Mouse (Mus musculus): ENCODE results near the gene Prpf8. TPM values are rescaled to one million over a fixed set of nuclear protein-coding genes. Genes with fewer than 3 reads are reported as not detected.

The Prpf8 gene
- polyA plus RNA-seq, 1 experiment from 2014 or later = 77.5 TPM

- Histone ChIP-seq H3K27ac (no peak overlapping the region), H3K4me1 (peaks cover 12% of the 10 kb centered on the region), H3K27me3 (ENCODE audit: poor library complexity, severe bottlenecking) (no peaks in the 10 kb centered on the region), H3K36me3 (replicated peaks) (peaks cover 4% of the 10 kb centered on the region), H3K4me3 (no peak overlapping the region), H3K9me3 (no peaks in the 10 kb centered on the region)
- 95% methylated on average over 25 of the region's 25 CpGs for WGBS
- DNase-seq (ENCODE audit: extremely low spot score, low spot score) = no peak
Measured at GRCm38 (mm10) chr11:75515186-75515585, 28.6 kb downstream of the Prpf8 start.

- H3K9me3 ChIP-seq = no peaks in the 10 kb centered on the region
- WGBS = 81% methylated on average over 15 of the region's 15 CpGs
- H3K36me3 ChIP-seq (replicated peaks) = peaks cover 4% of the 10 kb centered on the region; the same call in 1 of the 2 replicates
- H3K27me3 ChIP-seq (ENCODE audit: poor library complexity, severe bottlenecking) = no peaks in the 10 kb centered on the region
- no peaks in the 10 kb centered on the region for H3K4me1 ChIP-seq
- no peak overlapping the region for H3K4me3 ChIP-seq
- DNase-seq (ENCODE audit: extremely low spot score, low spot score) = no peak
- H3K27ac ChIP-seq = no peak overlapping the region
Measured at GRCm38 (mm10) chr11:75519834-75520633, 33.4 kb downstream of the Prpf8 start.

GRCm38 (mm10) chr11:75521609-75522008 is 35.0 kb downstream of the Prpf8 start:
- Histone ChIP-seq H3K27me3 (ENCODE audit: poor library complexity, severe bottlenecking) (no peaks in the 10 kb centered on the region), H3K36me3 (replicated peaks) (no peaks in the 10 kb centered on the region), H3K4me1 (no peaks in the 10 kb centered on the region), H3K27ac (no peak overlapping the region), H3K9me3 (no peaks in the 10 kb centered on the region), H3K4me3 (no peak overlapping the region)
- WGBS = 94% methylated on average over 4 of the region's 4 CpGs
- DNase-seq (ENCODE audit: extremely low spot score, low spot score) = no peak

- no peak overlapping the region for H3K27ac ChIP-seq
- no peaks in the 10 kb centered on the region for H3K4me1 ChIP-seq
- DNase-seq (ENCODE audit: extremely low spot score, low spot score) = no peak
- H3K36me3 ChIP-seq (replicated peaks) = no peaks in the 10 kb centered on the region
- H3K9me3 ChIP-seq = no peaks in the 10 kb centered on the region
- H3K27me3 ChIP-seq (ENCODE audit: poor library complexity, severe bottlenecking) = no peaks in the 10 kb centered on the region
- no peak overlapping the region for H3K4me3 ChIP-seq
- 88% methylated on average over 2 of the region's 2 CpGs for whole genome bisulfite sequencing
Measured at GRCm38 (mm10) chr11:75522793-75523192, 36.2 kb downstream of the Prpf8 start.

- 87% methylated on average over 15 of the region's 15 CpGs for WGBS
- no peaks in the 10 kb centered on the region for H3K9me3 ChIP-seq
- no peaks in the 10 kb centered on the region for H3K27me3 ChIP-seq (ENCODE audit: poor library complexity, severe bottlenecking)
- H3K4me1 ChIP-seq = peaks cover 3% of the 10 kb centered on the region; the same call in 1 of the 2 replicates
- H3K4me3 ChIP-seq = no peak overlapping the region
- no peaks in the 10 kb centered on the region for H3K36me3 ChIP-seq (replicated peaks)
- DNase-seq (ENCODE audit: extremely low spot score, low spot score) = no peak
- no peak overlapping the region for H3K27ac ChIP-seq
Measured at GRCm38 (mm10) chr11:75525531-75526125, 39.0 kb downstream of the Prpf8 start.

GRCm38 (mm10) chr11:75526943-75527342 is 40.3 kb downstream of the Prpf8 start:
- Histone ChIP-seq H3K27me3 (ENCODE audit: poor library complexity, severe bottlenecking) (no peaks in the 10 kb centered on the region), H3K9me3 (no peaks in the 10 kb centered on the region), H3K27ac (no peak overlapping the region), H3K4me3 (no peak overlapping the region), H3K4me1 (peaks cover 8% of the 10 kb centered on the region), H3K36me3 (replicated peaks) (no peaks in the 10 kb centered on the region)
- DNase-seq (ENCODE audit: extremely low spot score, low spot score) = no peak
- 90% methylated on average over 6 of the region's 6 CpGs for WGBS

- Histone ChIP-seq H3K4me1 (peaks cover 28% of the 10 kb centered on the region), H3K4me3 (no peak overlapping the region; the same call in 1 of the 2 replicates), H3K27ac (no peak overlapping the region), H3K36me3 (replicated peaks) (no peaks in the 10 kb centered on the region), H3K27me3 (ENCODE audit: poor library complexity, severe bottlenecking) (peaks cover 14% of the 10 kb centered on the region), H3K9me3 (no peaks in the 10 kb centered on the region)
- no peak for DNase-seq (ENCODE audit: extremely low spot score, low spot score)
- WGBS = 57% methylated on average over 4 of the region's 4 CpGs
Measured at GRCm38 (mm10) chr11:75529771-75530170, 43.2 kb downstream of the Prpf8 start.

GRCm38 (mm10) chr11:75530325-75530724 is 43.7 kb downstream of the Prpf8 start:
- DNase-seq (ENCODE audit: extremely low spot score, low spot score) = peak; percentile 97

GRCm38 (mm10) chr11:75530845-75531373 is 44.3 kb downstream of the Prpf8 start:
- Histone ChIP-seq H3K27ac (peak overlapping the region; percentile 95), H3K4me3 (peak overlapping the region; percentile 81), H3K27me3 (ENCODE audit: poor library complexity, severe bottlenecking) (peaks cover 14% of the 10 kb centered on the region), H3K36me3 (replicated peaks) (no peaks in the 10 kb centered on the region), H3K4me1 (peaks cover 36% of the 10 kb centered on the region), H3K9me3 (no peaks in the 10 kb centered on the region)
- peak; percentile 62 for DNase-seq (ENCODE audit: extremely low spot score, low spot score)
- under 1% methylated on average over 31 of the region's 31 CpGs for WGBS

More at GRCm38 (mm10) chr11:75530325-75530724, 43.7 kb downstream of the Prpf8 start:
- Histone ChIP-seq H3K9me3 (no peaks in the 10 kb centered on the region), H3K27me3 (ENCODE audit: poor library complexity, severe bottlenecking) (peaks cover 14% of the 10 kb centered on the region), H3K27ac (peak overlapping the region; percentile 95), H3K36me3 (replicated peaks) (no peaks in the 10 kb centered on the region), H3K4me3 (peak overlapping the region; percentile 81), H3K4me1 (peaks cover 33% of the 10 kb centered on the region)
- 0% methylated on average over 10 of the region's 10 CpGs for WGBS

- H3K4me3 ChIP-seq = peak within 1 kb of the TSS; percentile 81
- H3K27me3 ChIP-seq (ENCODE audit: poor library complexity, severe bottlenecking) = peaks cover 14% of the 10 kb centered on the region
- H3K36me3 ChIP-seq (replicated peaks) = no peaks in the 10 kb centered on the region
- no peaks in the 10 kb centered on the region for H3K9me3 ChIP-seq
- under 1% methylated on average over 62 of the region's 62 CpGs for WGBS
- peaks cover 40% of the 10 kb centered on the region for H3K4me1 ChIP-seq
- DNase-seq (ENCODE audit: extremely low spot score, low spot score) = peak; percentile 96
- H3K27ac ChIP-seq = peak within 1 kb of the TSS; percentile 95
Measured at GRCm38 (mm10) chr11:75531469-75532242, 45.0 kb downstream of the Prpf8 start, which contains the start of gene Slc43a2. Gene Slc43a2 (plus strand): TSS chr11:75531694.

GRCm38 (mm10) chr11:75532340-75533277 is 46.0 kb downstream of the Prpf8 start:
- Histone ChIP-seq H3K4me3 (peak overlapping the region; percentile 81), H3K27ac (peak overlapping the region; percentile 95), H3K36me3 (replicated peaks) (no peaks in the 10 kb centered on the region), H3K27me3 (ENCODE audit: poor library complexity, severe bottlenecking) (peaks cover 14% of the 10 kb centered on the region), H3K9me3 (no peaks in the 10 kb centered on the region), H3K4me1 (peaks cover 47% of the 10 kb centered on the region)
- 18% methylated on average over 38 of the region's 38 CpGs for WGBS
- DNase-seq (ENCODE audit: extremely low spot score, low spot score) = peak; percentile 25
